Mouse (Mus musculus) thymus, postnatal 25 days (tissue): ENCODE data around the gene Icos.

ENCODE experiments used
- DNase-seq: peaks from one replicate; pipeline ENCODE4 v3.0.0; 2022

The Icos gene

DNA sequence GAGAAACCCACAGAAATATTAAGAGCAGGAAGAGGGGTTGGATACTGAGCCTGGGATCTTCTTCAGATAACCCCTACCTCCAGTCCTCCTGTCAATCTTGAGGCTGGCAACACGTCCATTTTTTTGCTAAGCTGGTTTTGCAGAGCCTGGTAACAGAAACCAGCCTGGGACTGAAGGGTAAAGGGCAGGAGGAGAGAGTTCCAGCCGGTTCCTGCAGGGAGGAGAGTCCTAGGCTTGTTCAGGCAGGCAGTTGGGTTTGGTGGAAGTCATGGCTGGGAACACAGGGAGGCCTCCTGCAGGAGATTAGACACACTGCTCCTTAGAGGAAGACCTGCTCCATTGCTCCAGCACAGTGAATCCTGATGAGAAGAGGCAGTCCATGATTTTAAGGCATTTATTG is 10.2 kb upstream of the Icos start:
- DNase-seq = no peak

DNA sequence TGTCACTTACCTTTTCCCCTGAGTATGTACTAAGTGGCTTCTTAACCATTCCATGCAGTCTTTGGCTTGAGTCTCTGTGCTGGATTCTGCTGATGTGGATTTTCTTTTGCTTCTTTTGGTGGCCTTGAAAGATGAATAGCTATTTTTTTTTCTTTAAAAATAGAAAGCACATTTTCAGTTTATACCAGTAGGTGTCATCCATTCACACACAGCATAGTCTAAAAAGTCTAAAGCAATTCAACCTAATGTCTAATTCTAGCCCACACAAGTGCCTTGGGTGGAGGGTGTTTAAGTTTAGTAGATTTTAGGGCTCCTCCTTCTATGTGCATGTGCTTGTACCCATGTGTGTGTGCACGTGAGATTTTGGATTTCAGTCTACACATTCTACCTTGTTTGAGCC is 6.9 kb upstream of the Icos start:
- no peak for DNase-seq

GRCm38 (mm10) chr1:60974221-60974620 is 3.5 kb upstream of the Icos start:
- DNase-seq = no peak

DNA sequence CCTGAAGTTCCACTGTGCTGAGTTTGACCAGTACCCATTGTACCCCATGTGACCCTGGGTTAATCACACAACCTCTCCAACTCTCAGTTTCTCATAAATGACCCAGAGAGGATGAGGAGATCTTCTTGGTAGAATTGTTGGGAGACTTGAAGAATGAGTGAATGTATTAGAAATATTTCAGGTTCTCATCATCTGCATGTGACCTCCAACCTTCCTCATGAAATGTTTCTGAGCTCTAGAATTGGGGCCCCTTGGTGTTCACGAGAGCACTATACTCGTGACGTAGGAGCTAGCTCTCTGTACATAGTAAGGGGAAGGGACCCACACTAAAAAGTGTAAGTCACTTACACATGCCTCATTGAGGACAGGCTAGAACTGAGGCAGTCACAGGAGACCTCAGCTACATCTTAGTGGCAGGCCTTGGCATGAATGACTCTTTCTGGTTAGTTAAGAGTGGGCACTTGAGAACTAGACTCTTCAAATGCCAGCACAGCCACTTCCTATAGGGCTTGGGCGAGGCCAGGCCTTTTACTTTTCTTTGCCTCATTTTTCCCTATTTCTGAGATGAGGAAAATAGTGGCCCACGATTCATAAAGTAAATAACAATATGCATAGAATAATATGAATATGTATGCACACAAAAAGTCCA is 2.0 kb upstream of the Icos start:
- DNase-seq = no peak

- DNase-seq = no peak
Measured at GRCm38 (mm10) chr1:60979126-60979842, 1.6 kb downstream of the Icos start.

DNA sequence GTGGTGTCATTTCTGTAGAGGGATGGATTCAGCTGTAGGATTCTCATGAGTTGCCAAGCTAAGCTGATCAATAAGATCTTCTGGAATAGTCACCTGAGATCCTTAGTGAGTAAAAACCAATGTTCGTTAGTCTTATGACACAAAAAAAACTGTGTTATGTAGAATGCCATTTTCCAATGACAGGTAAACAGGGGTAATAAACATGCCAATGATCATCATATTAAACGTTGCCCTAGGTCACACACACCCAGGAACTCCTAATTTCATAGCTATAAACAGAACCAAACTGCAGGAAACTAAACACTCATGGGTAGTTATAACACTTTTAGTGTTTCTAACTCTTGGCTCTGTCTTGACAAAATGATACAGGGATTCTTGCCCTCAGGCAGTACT is 2.1 kb downstream of the Icos start:
- no peak for DNase-seq

GRCm38 (mm10) chr1:60985075-60985474 is 7.3 kb downstream of the Icos start:
- DNase-seq = no peak

DNA sequence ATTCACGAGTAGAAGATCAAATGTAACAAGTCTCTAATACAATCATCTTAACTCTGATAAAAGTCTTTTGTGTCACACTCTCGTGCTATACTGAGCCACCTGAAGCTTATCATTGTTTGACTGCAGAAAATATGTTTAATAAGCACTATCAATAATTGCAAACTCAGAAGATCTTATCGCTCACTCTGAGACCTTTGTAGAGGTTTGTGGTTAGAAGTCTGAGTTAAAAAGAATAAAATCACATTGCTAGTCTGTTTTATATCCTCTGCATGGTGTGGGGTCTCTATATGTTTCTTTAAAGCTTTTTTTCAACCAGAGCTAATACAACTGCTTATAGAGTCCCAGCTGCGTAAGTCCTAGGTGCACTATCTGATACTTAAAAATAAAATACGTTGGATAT is 8.4 kb downstream of the Icos start:
- DNase-seq = no peak

DNA sequence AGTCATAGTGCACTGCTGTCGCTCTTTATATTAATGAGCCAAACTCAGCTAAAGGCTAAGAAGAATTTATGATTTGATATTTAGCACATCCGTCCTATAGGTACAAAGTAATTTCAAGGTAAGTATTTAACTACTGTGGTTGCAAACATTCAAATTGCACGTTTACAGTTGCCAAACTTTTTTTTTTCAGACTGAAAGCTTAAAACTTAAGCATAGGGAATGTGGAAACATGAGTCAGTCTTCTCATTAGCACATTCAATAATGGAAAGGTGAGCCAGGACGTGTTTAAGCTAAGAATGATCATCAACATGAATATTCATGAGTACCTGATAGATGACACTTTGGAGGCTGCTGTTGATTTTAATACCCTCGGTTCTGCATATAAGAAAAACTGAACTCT is 11.4 kb downstream of the Icos start:
- DNase-seq = no peak

- peak; percentile 44 for DNase-seq
Measured at GRCm38 (mm10) chr1:60990305-60990704, 12.6 kb downstream of the Icos start.

GRCm38 (mm10) chr1:60998008-60998557 is 20.4 kb downstream of the Icos start:
- DNase-seq = no peak

DNA sequence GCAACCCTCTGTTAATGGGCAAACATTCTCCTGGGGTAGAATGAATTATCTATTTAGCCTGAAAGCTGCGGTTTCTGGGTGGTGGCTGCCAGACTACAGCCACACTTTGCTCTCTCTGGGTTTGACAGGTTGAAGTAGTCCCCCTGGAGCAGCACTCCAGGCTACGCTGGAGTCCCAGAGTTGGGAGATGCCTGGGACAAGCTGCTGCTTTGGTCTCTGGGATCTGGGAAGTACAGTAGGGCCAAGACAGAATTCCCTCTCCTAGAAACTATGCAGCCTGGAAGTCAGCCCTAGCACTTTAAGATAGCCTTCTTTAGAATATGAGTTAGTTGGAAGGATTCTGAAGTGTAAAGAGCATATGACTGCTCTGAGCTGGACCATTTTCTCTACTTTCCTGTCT is 21.0 kb downstream of the Icos start:
- no peak for DNase-seq

DNA sequence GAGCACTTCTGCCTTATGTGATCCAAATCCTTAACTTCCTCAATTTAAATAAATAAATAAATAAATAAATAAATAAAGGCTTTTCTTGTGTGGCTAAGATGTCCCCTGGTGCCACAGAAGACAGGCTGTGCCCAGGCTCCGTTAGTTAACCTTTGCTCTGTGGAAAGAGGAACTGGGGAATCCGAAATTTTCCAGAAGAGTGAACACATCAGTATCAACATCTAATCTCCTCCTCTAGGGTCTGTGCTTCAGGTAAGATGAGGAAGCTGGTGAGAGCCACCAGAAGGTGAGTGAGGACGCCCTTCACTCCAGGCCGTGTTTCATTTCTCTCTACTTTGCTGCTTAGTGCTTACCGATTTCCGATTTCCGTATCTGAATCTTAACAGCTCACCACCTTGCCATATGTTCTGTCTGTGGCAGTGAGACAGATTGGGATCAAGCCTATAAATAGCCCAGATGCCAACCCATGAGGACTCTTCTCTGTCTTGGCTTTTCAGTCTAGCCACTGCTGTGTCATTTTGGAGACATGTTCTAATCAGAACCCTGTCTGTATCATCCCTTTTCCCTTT is 24.1 kb downstream of the Icos start:
- DNase-seq = no peak

GRCm38 (mm10) chr1:61006229-61006628 is 28.5 kb downstream of the Icos start:
- no peak for DNase-seq

- DNase-seq = no peak
Measured at GRCm38 (mm10) chr1:61007516-61007915, 29.8 kb downstream of the Icos start.

- DNase-seq = peak; percentile 14
Measured at GRCm38 (mm10) chr1:61016578-61017118, 38.9 kb downstream of the Icos start.

DNA sequence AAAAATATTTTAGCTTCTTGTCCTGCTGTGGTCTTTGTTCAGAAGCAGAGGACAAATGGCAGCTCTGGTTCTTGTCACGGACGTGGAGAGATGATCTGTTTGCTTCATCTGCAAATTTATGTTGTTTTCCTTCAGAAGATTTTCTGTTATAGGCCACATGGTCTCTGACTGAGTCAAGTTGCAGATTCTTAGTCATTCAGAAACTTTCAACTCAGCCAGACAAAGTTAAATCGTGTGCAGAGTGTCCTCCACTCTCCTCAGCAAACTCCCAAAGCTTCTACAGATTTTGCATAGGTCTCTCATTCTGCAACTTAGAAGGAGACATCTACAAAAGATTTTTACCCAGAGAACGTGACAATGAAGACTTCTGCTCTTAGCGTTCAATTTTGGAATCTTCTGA is 49.0 kb downstream of the Icos start:
- no peak for DNase-seq

DNA sequence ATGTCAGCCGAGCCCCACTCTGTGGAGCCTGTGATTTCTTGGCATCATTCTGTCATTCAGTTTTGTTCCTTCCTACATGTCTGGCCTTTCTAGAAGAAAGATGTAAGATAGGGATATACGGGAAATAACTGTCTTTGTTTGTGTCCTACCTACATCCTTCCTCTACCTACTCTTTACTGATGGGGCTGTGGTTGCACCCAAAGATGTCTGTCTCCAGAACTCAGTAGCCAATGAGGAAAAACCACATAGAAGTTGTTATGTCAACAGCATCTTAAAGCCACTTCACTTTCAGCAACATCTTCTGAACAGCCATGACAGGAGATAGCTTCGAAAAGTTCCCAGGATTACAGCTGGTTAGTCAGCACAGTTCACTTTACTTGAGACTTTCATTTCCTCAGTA is 49.8 kb downstream of the Icos start:
- DNase-seq = no peak

- DNase-seq = no peak
Measured at GRCm38 (mm10) chr1:61029919-61030318, 52.2 kb downstream of the Icos start.

DNA sequence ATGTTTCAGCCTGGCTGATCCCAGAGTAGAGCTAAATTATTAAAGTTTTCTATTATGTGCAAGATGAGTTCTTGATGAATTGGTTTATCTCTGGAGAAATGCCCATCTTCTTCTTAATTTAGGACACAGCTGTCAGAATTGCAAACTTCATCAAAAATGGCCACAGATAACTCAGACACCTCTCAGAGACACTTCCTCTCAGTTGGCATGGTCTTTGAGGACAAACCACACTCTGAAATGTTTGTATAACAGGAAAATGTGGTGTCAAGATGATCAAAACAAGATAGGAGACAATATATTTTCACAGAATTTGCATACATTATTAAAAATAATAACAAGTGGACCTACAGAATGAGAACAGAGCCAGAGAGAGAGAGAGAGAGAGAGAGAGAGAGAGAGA is 52.8 kb downstream of the Icos start:
- no peak for DNase-seq

- DNase-seq = no peak
Measured at GRCm38 (mm10) chr1:61035270-61035669, 57.5 kb downstream of the Icos start.

- no peak for DNase-seq
Measured at GRCm38 (mm10) chr1:61038223-61038622, 60.5 kb downstream of the Icos start.

- DNase-seq = no peak
Measured at GRCm38 (mm10) chr1:61039310-61039709, 61.6 kb downstream of the Icos start.

- DNase-seq = no peak
Measured at GRCm38 (mm10) chr1:61040401-61040800, 62.7 kb downstream of the Icos start.
